Mouse (Mus musculus) CH12.LX (cell line): ENCODE results near the gene 4931429L15Rik.

ENCODE experiments used
- CTCF ChIP-seq, 2 experiments: IDR thresholded peaks in 1 of 2; conservative IDR thresholded peaks in 1 of 2; 2 replicates each; pipeline ENCODE4 v1.5.1; 2011 to 2012; ENCODE audit warnings: low read depth in 2 of 2, low read length in 2 of 2, improper control_type of control experiment in 1 of 2, inconsistent platforms in 1 of 2, mild to moderate bottlenecking in 1 of 2, moderate library complexity in 1 of 2
- E2F4 ChIP-seq: IDR thresholded peaks from 2 replicates; pipeline ENCODE4 v1.6.1; 2011; ENCODE audit warnings: low read depth, low read length, improper control_type of control experiment; ENCODE audit not compliant: insufficient replicate concordance
- EP300 ChIP-seq: IDR thresholded peaks from 2 replicates; pipeline ENCODE4 v1.6.1; 2011; ENCODE audit warnings: low read length, improper control_type of control experiment
- ETS1 ChIP-seq: conservative IDR thresholded peaks from 2 replicates; pipeline ENCODE4 v1.6.1; 2012; ENCODE audit warnings: low read depth, mild to moderate bottlenecking, inconsistent platforms, low read length, improper control_type of control experiment, moderate library complexity
- IRF4 ChIP-seq: IDR thresholded peaks from 2 replicates; pipeline ENCODE4 v1.6.1; 2014; ENCODE audit warnings: low read depth, mild to moderate bottlenecking, inconsistent platforms, low read length, improper control_type of control experiment
- JUN ChIP-seq: IDR thresholded peaks from 2 replicates; pipeline ENCODE4 v1.6.1; 2011; ENCODE audit warnings: low read depth, mild to moderate bottlenecking, low read length, improper control_type of control experiment, moderate library complexity; ENCODE audit not compliant: insufficient read depth
- MXI1 ChIP-seq: IDR thresholded peaks from 2 replicates; pipeline ENCODE4 v1.6.1; 2011; ENCODE audit warnings: mild to moderate bottlenecking, low read depth, low read length, improper control_type of control experiment
- POLR2AphosphoS2 ChIP-seq: IDR thresholded peaks from 2 replicates; pipeline ENCODE4 v1.6.1; 2011; ENCODE audit warnings: low read depth, low read length, improper control_type of control experiment
- RCOR1 ChIP-seq: conservative IDR thresholded peaks from 2 replicates; pipeline ENCODE4 v1.6.1; 2012; ENCODE audit warnings: low read depth, mild to moderate bottlenecking, inconsistent platforms, low read length, improper control_type of control experiment
- SIN3A ChIP-seq: IDR thresholded peaks from 2 replicates; pipeline ENCODE4 v1.6.1; 2012; ENCODE audit warnings: low read length, improper control_type of control experiment, inconsistent platforms
- USF2 ChIP-seq: conservative IDR thresholded peaks from 2 replicates; pipeline ENCODE4 v1.6.1; 2011; ENCODE audit warnings: low read depth, low read length, improper control_type of control experiment

DNA sequence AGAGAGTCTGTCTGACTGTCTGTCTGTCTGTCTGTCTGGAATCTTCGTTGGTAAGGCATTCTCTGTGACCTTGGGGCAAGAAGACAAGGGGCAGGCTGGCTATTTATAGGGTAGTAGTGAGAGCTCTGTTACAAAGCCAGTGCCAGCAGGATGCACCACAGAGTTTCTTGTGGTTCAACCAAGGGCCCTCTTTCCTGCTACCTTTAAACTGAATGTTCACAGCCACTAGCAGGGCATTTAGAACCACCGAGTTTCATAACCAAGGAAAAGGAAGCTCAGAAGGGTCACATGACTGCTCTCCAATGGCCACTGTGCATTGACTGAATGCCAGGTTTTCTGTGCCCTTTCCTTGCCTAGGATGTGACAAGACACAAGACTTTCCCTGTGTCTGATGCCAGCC is 42.7 kb upstream of the 4931429L15Rik start:
- no peak for TF ChIP-seq E2F4
- TF ChIP-seq CTCF (conservative IDR thresholded peaks at IDR 0.05 in 1 of 2, IDR thresholded peaks at IDR 0.05 in 1 of 2; ENCODE audit: low read depth in 2 of 2, low read length in 2 of 2) = no peak
- TF ChIP-seq SIN3A = no peak
- no peak for TF ChIP-seq POLR2AphosphoS2
- no peak for TF ChIP-seq RCOR1
- no peak for TF ChIP-seq USF2
- TF ChIP-seq EP300 = no peak
- no peak for TF ChIP-seq ETS1
- no peak for TF ChIP-seq MXI1
- no peak for TF ChIP-seq JUN
- no peak for TF ChIP-seq IRF4
